Mouse (Mus musculus): ENCODE data around the gene Tspan10. TPM values are rescaled to one million over a fixed set of nuclear protein-coding genes. Genes with fewer than 3 reads are reported as not detected.
A peak's percentile ranks its signal among the peaks of the same experiment; 100 is the strongest.

Tspan10 gene
- total and polyA plus RNA-seq, 2 experiments from 2014 or later, result not detected

DNA sequence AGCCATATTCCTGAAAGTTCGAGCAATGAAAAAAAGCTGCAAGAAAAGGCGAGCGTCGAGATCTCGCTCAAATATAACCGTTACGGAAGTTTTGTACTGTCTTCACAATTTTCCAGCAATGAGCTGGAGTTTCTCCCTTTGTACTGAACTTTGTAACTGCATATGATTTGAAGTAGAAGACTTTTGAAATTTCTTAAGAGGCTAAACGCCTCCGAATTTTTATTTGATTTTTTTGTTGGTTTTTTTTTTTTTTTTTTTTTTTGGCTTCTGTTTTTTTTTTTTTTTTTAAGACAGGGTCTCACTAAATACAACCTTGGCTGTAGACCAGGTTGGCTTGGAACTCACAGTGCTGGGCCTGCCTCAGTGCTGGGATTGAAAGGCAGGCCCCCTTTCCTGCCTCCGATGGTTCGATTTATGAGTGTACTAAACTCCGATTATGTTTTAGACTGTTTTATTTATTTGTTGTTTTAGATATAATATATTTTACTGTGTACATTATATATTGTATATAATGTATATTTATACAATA, 4.5 kb upstream of the Tspan10 start:
- Histone ChIP-seq H3K36me3 (ENCODE audit: insufficient read depth, low read length) (peaks cover 20% of the 10 kb centered on the region; the same call in 1 of the 2 replicates), H3K4me1 (ENCODE audit: insufficient read depth, low read length) (peaks cover 10% of the 10 kb centered on the region), H3K4me3 (ENCODE audit: low read length) (peak overlapping the region; percentile 98), H3K9ac (replicated peaks; ENCODE audit: low read length) (peak overlapping the region; percentile 96), H3K9me3 (ENCODE audit: low read length) (no peaks in the 10 kb centered on the region), H3K27me3 (ENCODE audit: insufficient read depth, low read length) (no peaks in the 10 kb centered on the region), H3K4me2 (ENCODE audit: low read depth, low read length) (peak overlapping the region; percentile 75), H3K27ac (peak overlapping the region; percentile 83; the same call in 1 of the 2 replicates)
- WGBS, result 23% methylated on average over 12 of the region's 12 CpGs
- no peak for ATAC-seq
- DNase-seq (ENCODE audit: low spot score), result no peak
- no peak for TF ChIP-seq CTCF (IDR thresholded peaks at IDR 0.05; ENCODE audit: low read depth)

DNA sequence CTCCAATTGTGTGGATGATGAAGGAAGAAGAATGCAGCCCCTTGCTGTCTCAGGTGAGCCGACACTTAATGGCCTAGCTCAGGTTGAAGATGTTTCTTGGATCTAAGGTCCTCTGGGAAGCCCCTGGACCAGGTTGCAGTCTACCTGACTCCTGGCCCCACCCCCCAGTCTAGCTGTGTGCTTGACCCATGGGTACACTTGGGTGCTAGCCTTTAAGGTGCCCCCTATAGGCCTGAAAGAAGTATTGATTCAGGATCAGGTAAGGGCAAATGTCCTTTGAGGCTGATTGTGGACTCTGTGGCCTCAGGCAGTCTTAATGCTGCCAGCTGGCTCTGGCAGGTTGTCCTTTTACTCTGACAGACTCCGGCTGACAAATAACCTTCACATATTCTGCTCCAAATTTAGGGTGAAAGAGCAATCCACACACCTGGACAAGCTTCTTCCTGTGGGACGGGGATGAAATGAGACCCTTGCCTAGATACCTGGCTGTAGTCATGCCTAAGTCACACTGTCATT, 379 bp downstream of the Tspan10 start:
- ATAC-seq, result no peak
- WGBS, result 88% methylated on average over 3 of the region's 3 CpGs

DNA sequence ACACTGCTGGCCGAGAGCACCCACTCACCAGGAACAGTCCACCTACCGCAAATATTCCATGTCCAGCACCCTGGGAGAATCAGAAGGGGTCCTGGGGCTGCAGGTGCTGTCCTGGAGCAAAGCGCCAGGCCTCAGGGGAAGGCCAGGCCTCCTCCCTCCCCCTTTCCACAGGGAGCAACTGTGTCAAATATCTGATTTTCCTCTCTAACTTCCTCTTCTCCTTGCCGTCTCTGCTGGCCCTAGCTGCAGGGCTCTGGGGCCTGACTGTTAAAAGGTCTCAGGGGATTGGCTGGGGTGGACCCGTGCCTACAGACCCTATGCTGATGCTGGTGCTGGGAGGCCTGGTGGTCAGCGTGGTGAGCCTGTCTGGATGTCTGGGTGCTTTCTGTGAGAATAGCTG, 1.7 kb downstream of the Tspan10 start:
- WGBS, result 75% methylated on average over 6 of the region's 6 CpGs
- Histone ChIP-seq H3K4me2 (ENCODE audit: low read depth, low read length) (no peak overlapping the region), H3K4me3 (ENCODE audit: low read length) (no peak overlapping the region), H3K4me1 (ENCODE audit: insufficient read depth, low read length) (no peaks in the 10 kb centered on the region), H3K27me3 (ENCODE audit: insufficient read depth, low read length) (no peaks in the 10 kb centered on the region), H3K9ac (replicated peaks; ENCODE audit: low read length) (no peak overlapping the region), H3K27ac (no peak overlapping the region), H3K9me3 (ENCODE audit: low read length) (no peaks in the 10 kb centered on the region), H3K36me3 (ENCODE audit: insufficient read depth, low read length) (no peaks in the 10 kb centered on the region)
- TF ChIP-seq CTCF (IDR thresholded peaks at IDR 0.05; ENCODE audit: low read depth), result no peak
- DNase-seq (ENCODE audit: low spot score), result no peak
- ATAC-seq, result no peak

More for the DNA sequence above, 379 bp downstream of the Tspan10 start:
- H3K36me3 ChIP-seq (ENCODE audit: insufficient read depth, low read length), result no peaks in the 10 kb centered on the region
- H3K9me3 ChIP-seq (ENCODE audit: low read length), result no peaks in the 10 kb centered on the region
- no peak overlapping the region for H3K4me3 ChIP-seq (ENCODE audit: low read length)
- no peak overlapping the region for H3K27ac ChIP-seq
- no peaks in the 10 kb centered on the region for H3K27me3 ChIP-seq (ENCODE audit: insufficient read depth, low read length)
- no peak overlapping the region for H3K4me2 ChIP-seq (ENCODE audit: low read depth, low read length)
- no peak overlapping the region for H3K9ac ChIP-seq (replicated peaks; ENCODE audit: low read length)
- DNase-seq (ENCODE audit: low spot score), result no peak
- H3K4me1 ChIP-seq (ENCODE audit: insufficient read depth, low read length), result no peaks in the 10 kb centered on the region
- no peak for TF ChIP-seq CTCF (IDR thresholded peaks at IDR 0.05; ENCODE audit: low read depth)

DNA sequence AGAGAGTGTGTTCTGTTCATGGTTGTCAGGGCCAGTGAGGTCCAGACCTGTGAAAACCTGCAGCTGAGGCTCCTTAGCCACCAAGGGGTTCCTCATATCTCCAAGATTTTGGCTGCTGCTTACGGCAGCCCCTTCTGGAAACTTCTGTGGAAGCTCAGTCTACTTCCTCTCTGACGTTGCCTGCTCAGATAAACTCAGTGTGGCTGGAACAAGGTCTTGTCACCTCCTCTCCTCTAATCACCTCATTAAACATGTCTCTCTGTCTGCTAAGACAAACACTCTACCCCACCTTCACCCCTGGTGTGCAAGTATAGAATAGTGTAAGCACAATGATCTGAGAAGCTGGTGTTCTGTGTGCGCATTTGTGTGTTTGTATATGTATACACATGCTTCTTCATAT, 3.0 kb downstream of the Tspan10 start:
- Histone ChIP-seq H3K4me2 (ENCODE audit: low read depth, low read length) (no peak overlapping the region), H3K4me3 (ENCODE audit: low read length) (no peak overlapping the region), H3K27me3 (ENCODE audit: insufficient read depth, low read length) (no peaks in the 10 kb centered on the region), H3K4me1 (ENCODE audit: insufficient read depth, low read length) (no peaks in the 10 kb centered on the region), H3K36me3 (ENCODE audit: insufficient read depth, low read length) (no peaks in the 10 kb centered on the region), H3K27ac (no peak overlapping the region), H3K9me3 (ENCODE audit: low read length) (no peaks in the 10 kb centered on the region), H3K9ac (replicated peaks; ENCODE audit: low read length) (no peak overlapping the region)
- 78% methylated on average over 3 of the region's 3 CpGs for WGBS
- no peak for DNase-seq (ENCODE audit: low spot score)
- no peak for TF ChIP-seq CTCF (IDR thresholded peaks at IDR 0.05; ENCODE audit: low read depth)
- no peak for ATAC-seq

DNA sequence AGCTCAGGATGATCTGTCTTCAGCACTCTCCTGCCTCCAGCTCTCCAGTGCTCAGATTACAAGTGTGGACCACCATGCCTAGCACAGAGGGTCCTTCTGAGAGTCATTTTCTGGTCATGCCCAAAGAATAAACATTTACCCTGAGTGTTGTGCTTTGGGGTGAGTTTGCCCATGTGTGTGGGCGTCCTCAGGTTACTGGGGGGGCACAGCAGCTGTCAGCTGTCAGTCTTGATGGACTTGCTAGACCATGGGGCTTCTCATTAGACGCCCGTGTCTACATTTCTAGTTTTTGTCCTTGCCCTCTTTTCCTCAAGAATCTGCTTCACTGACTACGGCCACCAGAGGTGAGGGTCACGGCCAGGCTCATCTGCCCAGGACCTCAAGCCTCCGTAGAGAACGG, 4.7 kb downstream of the Tspan10 start:
- H3K27ac ChIP-seq, result no peak overlapping the region
- H3K9me3 ChIP-seq (ENCODE audit: low read length), result no peaks in the 10 kb centered on the region
- H3K4me2 ChIP-seq (ENCODE audit: low read depth, low read length), result no peak overlapping the region
- ATAC-seq (no peak), DNase-seq (ENCODE audit: low spot score) (no peak)
- no peak for TF ChIP-seq CTCF (IDR thresholded peaks at IDR 0.05; ENCODE audit: low read depth)
- no peak overlapping the region for H3K4me3 ChIP-seq (ENCODE audit: low read length)
- H3K9ac ChIP-seq (replicated peaks; ENCODE audit: low read length), result no peak overlapping the region
- H3K4me1 ChIP-seq (ENCODE audit: insufficient read depth, low read length), result no peaks in the 10 kb centered on the region
- H3K36me3 ChIP-seq (ENCODE audit: insufficient read depth, low read length), result no peaks in the 10 kb centered on the region
- WGBS, result 84% methylated on average over 7 of the region's 7 CpGs
- no peaks in the 10 kb centered on the region for H3K27me3 ChIP-seq (ENCODE audit: insufficient read depth, low read length)

DNA sequence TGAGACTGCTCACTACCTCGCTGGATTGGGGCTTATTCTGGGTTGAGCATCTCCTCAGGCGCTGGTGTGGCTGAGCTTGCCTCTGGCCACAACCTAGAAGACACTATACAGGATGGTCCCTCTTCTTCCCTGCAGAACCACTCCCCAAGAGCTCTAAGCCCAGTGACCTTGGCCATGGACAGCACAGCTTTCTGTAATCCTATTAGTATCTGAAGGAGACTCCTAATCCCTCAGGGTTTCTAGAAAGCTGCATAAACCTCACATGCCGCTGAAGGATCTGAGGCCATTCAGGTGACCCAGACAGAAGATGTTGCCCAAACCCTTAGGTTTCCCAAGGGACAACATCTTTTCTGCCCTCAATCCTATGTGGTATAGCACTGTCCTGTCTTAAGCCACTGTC, 9.8 kb downstream of the Tspan10 start:
- Histone ChIP-seq H3K27me3 (ENCODE audit: insufficient read depth, low read length) (no peaks in the 10 kb centered on the region), H3K9me3 (ENCODE audit: low read length) (no peaks in the 10 kb centered on the region), H3K4me2 (ENCODE audit: low read depth, low read length) (no peak overlapping the region), H3K9ac (replicated peaks; ENCODE audit: low read length) (no peak overlapping the region), H3K4me1 (ENCODE audit: insufficient read depth, low read length) (0 out of 2 replicates have a peak, but pooled peaks cover 4% of the 10 kb centered on the region), H3K36me3 (ENCODE audit: insufficient read depth, low read length) (no peaks in the 10 kb centered on the region), H3K27ac (no peak overlapping the region), H3K4me3 (ENCODE audit: low read length) (no peak overlapping the region)
- WGBS, result 68% methylated on average over 3 of the region's 3 CpGs
- TF ChIP-seq CTCF (IDR thresholded peaks at IDR 0.05; ENCODE audit: low read depth), result no peak
- DNase-seq (ENCODE audit: low spot score) (no peak), ATAC-seq (no peak)

DNA sequence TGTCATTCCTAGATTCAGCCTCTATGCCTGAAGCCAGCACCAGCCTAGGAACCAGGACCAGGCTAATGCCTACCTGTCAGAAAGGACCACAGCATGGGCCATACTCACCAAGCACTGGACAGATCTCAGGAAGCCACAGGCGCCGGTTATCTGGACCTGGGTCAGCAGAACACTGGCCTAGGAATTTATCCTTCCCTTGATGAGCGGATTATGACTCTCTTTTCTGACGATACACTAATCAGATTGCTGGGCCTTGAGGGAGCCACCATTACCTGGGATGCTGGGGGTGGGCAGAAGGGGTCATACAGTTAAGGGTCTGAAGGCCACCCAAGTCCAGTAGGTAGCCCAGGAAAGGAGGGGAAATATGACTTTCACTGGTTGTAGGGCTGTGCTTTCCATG, 10.9 kb downstream of the Tspan10 start, which contains the start of gene Pde6g:
TSS of gene Pde6g (minus strand) at position 195 of the 400 bp plus-strand sequence.
- no peak for DNase-seq (ENCODE audit: low spot score)
- no peaks in the 10 kb centered on the region for H3K9me3 ChIP-seq (ENCODE audit: low read length)
- H3K36me3 ChIP-seq (ENCODE audit: insufficient read depth, low read length), result no peaks in the 10 kb centered on the region
- no peak for TF ChIP-seq CTCF (IDR thresholded peaks at IDR 0.05; ENCODE audit: low read depth)
- H3K4me3 ChIP-seq (ENCODE audit: low read length), result no peak within 1 kb of the TSS
- H3K9ac ChIP-seq (replicated peaks; ENCODE audit: low read length), result no peak within 1 kb of the TSS
- no peak within 1 kb of the TSS for H3K4me2 ChIP-seq (ENCODE audit: low read depth, low read length)
- H3K4me1 ChIP-seq (ENCODE audit: insufficient read depth, low read length), result 0 out of 2 replicates have a peak, but pooled peaks cover 4% of the 10 kb centered on the region
- no peak within 1 kb of the TSS for H3K27ac ChIP-seq
- H3K27me3 ChIP-seq (ENCODE audit: insufficient read depth, low read length), result no peaks in the 10 kb centered on the region
- ATAC-seq, result no peak
- WGBS, result 92% methylated on average over 4 of the region's 4 CpGs

All from hindbrain, postnatal 0 days (tissue).